Mouse (Mus musculus): ENCODE results near the gene Tle4. TPM values are rescaled to one million over a fixed set of nuclear protein-coding genes. Genes with fewer than 3 reads are reported as not detected.
"Not testable (repeated sequence)": the region's sequence is repeated elsewhere in the genome, so short reads cannot be mapped to it uniquely, and the experiment has no call there.

Tle4 gene
- polyA plus RNA-seq (2012; ENCODE audit: insufficient read depth, insufficient read length, missing spikeins) = 3.8 and 4.8 TPM in 2 replicates

DNA sequence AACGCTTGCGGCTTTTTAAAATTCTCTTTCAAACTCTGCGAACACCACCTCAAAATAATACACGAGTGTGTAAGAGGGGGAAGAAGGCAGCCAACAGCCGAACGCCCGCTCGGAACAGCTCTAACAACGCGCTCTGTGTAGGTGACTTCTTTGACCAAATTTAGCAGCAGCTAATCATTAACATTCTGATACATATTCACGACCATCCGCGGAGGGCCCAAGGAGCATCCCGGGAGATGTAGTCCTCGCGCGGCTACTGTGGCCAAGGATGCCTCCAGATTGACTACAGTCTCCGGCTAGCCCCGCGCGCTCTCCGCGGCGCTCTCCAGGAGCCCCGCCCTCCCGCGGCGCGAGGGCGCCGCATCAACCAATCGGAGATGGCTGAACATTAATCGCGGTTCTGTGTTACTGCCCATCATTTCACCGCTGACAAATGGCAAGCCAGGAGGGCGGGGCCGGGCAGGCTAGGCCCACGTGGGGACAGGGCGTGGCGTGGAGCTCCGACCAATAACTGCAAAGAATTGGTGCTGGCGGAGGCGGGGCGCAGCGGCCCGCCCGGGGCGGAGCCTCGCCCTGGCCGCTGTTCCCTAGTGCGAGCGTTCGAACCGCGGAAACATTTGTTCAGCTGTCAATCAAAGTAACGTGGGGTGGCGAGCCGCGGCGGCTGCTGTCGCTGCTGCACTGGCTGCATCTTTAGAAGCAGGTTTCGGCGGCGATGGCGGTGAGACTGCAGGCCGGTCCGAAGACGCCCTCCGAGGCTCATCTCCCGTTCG lies at the start of gene Tle4:
Gene Tle4 (minus strand): TSS at position 135 of the 773 bp plus-strand sequence.
- Histone ChIP-seq H3K4me3 (ENCODE audit: insufficient read depth, low read depth, low read length) (peak within 1 kb of the TSS; percentile 98), H3K27ac (replicated peaks; ENCODE audit: low read depth, low read length) (peak within 1 kb of the TSS; percentile 43), H3K4me1 (ENCODE audit: control insufficient read depth, insufficient read depth, insufficient read length, low read length) (peaks cover 2% of the 10 kb centered on the region; the same call in 1 of the 2 replicates)

DNA sequence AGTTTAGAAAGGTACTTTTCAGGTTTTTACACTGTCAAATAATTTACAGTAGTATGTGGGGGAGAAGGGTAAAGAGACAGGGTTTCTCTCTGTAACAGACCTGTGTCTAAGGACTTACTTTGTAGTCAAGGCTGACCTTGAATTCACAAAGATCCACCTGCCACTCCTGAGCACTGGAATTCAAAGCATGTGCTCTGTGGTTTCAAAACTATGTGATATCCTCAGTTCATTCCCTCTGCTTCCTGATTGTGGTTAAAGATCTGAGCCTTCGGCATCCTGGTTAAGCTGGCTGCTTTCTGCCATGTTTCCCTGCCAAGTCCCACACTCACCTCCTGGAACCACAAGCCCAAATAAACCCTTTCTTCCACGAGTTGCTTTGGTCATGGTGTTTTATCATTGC lies 47.8 kb upstream of the Tle4 start:
- H3K4me1 ChIP-seq (ENCODE audit: control insufficient read depth, insufficient read depth, insufficient read length, low read length) = no peaks in the 10 kb centered on the region
- H3K27ac ChIP-seq (replicated peaks; ENCODE audit: low read depth, low read length) = no peak overlapping the region
- no peak overlapping the region for H3K4me3 ChIP-seq (ENCODE audit: insufficient read depth, low read depth, low read length)

DNA sequence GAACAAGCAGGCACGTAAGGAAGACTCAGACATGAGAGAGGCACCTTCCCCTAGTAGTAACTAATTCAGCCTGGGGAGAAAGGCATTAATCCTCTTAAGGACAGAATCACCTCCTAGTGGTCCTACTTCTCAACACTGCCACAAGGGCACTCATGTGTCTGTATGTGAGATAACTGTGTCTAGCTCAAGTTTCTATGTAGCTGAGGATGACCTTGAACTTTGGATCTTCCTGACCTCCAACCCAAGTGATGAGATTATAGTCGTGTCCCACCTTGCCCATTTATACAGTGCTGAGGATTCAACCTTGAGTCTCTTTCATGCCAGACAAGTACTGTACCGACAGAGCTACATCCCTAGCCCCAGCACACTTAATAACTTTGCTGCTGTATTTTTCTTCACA lies 46.9 kb upstream of the Tle4 start:
- Histone ChIP-seq H3K4me1 (ENCODE audit: control insufficient read depth, insufficient read depth, insufficient read length, low read length) (no peaks in the 10 kb centered on the region), H3K4me3 (ENCODE audit: insufficient read depth, low read depth, low read length) (no peak overlapping the region), H3K27ac (replicated peaks; ENCODE audit: low read depth, low read length) (no peak overlapping the region)

DNA sequence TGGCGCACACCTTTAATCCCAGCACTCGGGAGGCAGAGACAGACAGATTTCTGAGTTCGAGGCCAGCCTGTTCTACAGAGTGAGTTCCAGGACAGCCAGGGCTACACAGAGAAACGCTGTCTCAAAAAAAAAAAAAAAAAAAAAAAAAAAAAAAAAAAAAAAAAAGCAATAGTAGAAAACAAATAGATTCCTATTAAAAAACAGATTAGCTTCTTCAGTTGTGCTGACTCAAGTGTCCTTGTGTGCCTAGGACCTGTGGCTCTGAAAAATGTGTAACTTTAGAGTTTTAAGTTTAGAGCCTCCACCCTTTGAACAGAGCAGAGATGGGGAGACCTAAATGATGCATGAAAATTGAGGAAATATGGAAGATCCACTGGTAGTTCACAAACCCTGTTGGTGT lies 45.2 kb upstream of the Tle4 start:
- H3K27ac ChIP-seq (replicated peaks; ENCODE audit: low read depth, low read length); H3K4me1 ChIP-seq (ENCODE audit: control insufficient read depth, insufficient read depth, insufficient read length, low read length); H3K4me3 ChIP-seq (ENCODE audit: insufficient read depth, low read depth, low read length): not testable (repeated sequence)

DNA sequence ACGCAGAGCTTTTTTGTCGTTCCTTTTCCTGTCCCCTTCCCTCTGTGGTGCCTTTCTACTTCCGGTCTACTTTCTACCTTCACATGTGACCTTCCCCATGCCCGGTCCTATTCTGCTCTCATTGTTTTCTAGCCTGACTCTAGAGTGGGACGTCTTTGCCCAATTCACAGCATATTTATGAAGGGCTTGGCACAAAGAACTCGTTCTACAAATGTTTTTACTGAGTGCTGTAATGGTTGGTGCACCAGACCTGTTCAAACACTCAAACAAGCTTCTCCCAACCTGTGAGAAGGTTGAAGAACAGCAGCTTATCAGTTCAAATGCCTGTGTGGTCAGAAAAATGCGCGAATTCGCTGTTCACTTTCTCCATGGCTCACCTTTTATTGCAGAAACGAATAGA lies 44.8 kb upstream of the Tle4 start:
- Histone ChIP-seq H3K27ac (replicated peaks; ENCODE audit: low read depth, low read length) (no peak overlapping the region), H3K4me3 (ENCODE audit: insufficient read depth, low read depth, low read length) (no peak overlapping the region), H3K4me1 (ENCODE audit: control insufficient read depth, insufficient read depth, insufficient read length, low read length) (no peaks in the 10 kb centered on the region)

DNA sequence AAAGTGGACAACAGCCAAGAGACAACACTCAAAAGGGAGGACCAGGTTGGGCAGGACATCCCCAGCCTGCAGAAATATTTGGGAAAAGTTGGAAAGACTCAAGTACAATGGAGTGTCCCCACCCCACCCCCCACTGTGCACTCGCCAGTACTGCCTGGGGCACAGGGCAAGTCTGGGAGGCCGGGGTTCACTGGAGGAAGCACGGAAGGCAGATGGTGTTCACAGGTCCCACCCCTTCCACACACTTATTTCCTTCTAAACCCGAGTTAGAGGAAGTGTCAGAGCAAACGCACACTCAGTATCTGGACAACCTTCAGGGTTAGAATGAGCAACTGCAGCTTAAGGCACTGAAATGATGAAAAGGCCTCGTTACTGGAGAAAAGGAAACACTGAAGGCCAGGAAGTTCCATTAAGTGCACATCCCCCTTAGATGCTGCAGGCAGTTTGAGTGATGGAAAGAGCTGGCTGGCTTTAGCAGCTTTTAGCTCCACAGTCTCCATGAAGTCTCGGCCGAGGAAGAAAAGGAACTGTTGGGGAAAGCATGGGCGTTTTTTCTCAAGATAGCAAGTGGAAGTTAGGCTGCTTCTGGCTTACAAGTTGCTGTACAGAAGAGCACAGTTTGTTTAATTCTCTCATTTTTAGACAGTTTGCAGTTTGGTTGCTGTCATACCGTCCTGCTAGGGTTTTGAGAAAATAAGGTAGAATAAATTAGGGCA lies 37.5 kb upstream of the Tle4 start:
- Histone ChIP-seq H3K27ac (replicated peaks; ENCODE audit: low read depth, low read length) (no peak overlapping the region), H3K4me1 (ENCODE audit: control insufficient read depth, insufficient read depth, insufficient read length, low read length) (no peaks in the 10 kb centered on the region), H3K4me3 (ENCODE audit: insufficient read depth, low read depth, low read length) (no peak overlapping the region)

DNA sequence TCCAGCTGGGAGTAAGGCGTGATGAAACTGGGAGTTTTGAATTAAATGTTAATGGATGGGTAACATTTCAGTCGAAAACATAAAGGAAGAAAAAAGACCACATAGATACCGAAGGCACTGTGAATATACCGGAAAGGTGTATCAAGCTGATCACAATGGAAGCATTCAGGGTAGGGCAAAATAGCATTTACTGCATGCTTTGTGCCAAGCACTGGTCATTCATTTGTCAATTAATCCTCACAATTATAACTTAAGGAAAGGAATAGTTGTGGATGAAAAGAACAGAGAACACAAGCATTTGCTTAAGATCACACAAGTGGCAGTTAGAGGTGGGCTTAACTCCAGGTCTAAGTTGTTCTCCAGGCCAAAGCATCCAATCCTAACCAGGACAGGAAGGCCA lies 25.5 kb upstream of the Tle4 start:
- Histone ChIP-seq H3K4me1 (ENCODE audit: control insufficient read depth, insufficient read depth, insufficient read length, low read length) (no peaks in the 10 kb centered on the region), H3K4me3 (ENCODE audit: insufficient read depth, low read depth, low read length) (no peak overlapping the region), H3K27ac (replicated peaks; ENCODE audit: low read depth, low read length) (no peak overlapping the region)

DNA sequence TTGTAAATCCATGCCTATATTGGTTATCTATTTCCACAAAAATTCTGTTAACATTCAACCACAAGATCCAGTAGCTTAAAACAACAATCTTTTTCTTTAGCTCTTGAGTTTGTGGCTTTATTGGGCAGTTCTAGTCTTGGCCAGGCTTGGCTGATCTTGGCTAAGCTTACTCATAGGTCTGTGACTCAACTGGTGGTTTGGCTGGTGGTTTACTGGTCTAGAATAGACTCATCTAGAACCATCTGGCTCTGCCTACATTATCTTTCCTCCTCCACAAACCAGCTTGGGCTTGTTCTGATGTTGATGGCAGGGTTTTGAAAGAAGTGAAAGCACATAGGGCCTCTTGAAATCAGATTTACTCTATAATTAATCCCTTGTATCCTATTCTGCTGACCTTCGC lies 22.7 kb upstream of the Tle4 start:
- Histone ChIP-seq H3K4me1 (ENCODE audit: control insufficient read depth, insufficient read depth, insufficient read length, low read length) (peaks cover 2% of the 10 kb centered on the region; the same call in 1 of the 2 replicates), H3K4me3 (ENCODE audit: insufficient read depth, low read depth, low read length) (no peak overlapping the region), H3K27ac (replicated peaks; ENCODE audit: low read depth, low read length) (no peak overlapping the region)

DNA sequence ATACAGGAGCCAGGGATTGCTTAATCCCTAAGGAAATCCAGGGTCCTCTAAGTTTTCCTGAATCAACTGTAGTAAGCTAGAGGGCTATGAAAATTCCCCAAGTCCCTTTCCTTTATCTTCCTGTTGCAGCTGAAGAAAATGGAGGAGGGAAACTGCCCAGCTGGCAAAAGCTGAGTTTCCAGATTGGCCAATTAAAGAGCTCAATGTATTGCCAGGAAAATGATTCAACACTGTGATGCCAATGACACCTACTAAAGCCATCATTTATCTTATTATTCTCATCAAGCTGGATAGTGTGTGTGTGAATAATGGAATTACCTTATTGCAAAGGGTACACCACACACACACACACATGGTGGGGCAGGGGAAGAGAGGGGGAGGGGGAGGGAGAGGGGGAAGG lies 22.0 kb upstream of the Tle4 start:
- Histone ChIP-seq H3K27ac (replicated peaks; ENCODE audit: low read depth, low read length) (no peak overlapping the region), H3K4me1 (ENCODE audit: control insufficient read depth, insufficient read depth, insufficient read length, low read length) (peaks cover 2% of the 10 kb centered on the region; the same call in 1 of the 2 replicates), H3K4me3 (ENCODE audit: insufficient read depth, low read depth, low read length) (no peak overlapping the region)

DNA sequence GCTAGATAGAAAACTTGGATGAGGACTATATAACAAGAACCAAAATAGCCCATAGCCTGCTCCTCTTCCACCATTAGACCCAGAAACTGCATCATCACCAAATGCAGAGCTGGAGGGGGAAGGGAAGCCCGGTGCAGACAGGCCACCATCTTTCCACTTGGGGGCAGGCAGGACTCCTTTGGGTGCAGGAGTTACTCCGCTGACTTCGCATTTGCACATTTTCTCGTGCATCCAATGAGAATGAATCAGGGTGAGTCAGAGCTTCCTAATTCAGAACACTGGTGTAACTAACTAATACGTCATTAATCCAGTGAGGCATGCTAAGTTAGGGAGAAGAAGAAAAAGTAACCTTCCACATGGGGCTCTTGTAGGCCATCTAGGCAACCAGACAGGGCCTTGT lies 17.0 kb upstream of the Tle4 start:
- Histone ChIP-seq H3K4me1 (ENCODE audit: control insufficient read depth, insufficient read depth, insufficient read length, low read length) (peaks cover 2% of the 10 kb centered on the region; the same call in 1 of the 2 replicates), H3K4me3 (ENCODE audit: insufficient read depth, low read depth, low read length) (no peak overlapping the region), H3K27ac (replicated peaks; ENCODE audit: low read depth, low read length) (no peak overlapping the region)

DNA sequence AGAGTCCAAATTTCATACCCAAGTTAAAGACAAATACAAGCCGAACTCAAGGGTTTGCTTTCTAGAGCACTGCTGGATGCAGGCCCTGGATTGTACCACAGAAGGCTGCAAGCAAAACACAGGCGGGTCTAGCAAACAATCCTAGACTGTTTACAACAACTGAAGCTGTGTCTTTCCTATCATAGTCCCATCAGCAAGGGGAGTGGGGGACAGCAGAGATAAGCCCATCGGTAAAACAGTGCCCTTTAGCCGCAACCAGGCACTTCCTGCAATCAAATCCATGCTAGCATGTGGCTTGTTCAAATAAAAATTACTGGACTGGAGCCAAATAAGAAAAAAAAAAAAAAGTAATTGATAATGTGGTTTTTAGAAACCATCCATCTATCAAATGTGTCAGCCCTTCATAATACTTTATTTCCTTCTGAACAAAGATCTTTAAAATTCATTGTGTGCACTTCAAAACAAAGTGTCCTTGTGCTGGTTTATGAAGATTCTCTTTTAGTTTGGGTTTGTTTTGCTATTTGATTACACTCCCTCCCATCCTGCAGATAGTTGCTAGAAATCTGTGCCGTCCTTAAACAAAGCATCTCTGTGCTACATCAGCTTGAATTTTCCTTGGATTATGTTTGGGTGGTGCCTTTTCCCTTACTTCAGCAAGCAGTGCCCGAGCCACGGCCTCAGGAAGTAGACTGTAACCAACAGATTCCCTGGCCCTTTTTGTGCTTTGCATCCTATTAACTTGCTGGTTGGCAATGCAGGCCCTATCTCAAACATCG lies 12.9 kb upstream of the Tle4 start:
- no peak overlapping the region for H3K27ac ChIP-seq (replicated peaks; ENCODE audit: low read depth, low read length)
- H3K4me1 ChIP-seq (ENCODE audit: control insufficient read depth, insufficient read depth, insufficient read length, low read length) = no peaks in the 10 kb centered on the region
- H3K4me3 ChIP-seq (ENCODE audit: insufficient read depth, low read depth, low read length) = no peak overlapping the region

DNA sequence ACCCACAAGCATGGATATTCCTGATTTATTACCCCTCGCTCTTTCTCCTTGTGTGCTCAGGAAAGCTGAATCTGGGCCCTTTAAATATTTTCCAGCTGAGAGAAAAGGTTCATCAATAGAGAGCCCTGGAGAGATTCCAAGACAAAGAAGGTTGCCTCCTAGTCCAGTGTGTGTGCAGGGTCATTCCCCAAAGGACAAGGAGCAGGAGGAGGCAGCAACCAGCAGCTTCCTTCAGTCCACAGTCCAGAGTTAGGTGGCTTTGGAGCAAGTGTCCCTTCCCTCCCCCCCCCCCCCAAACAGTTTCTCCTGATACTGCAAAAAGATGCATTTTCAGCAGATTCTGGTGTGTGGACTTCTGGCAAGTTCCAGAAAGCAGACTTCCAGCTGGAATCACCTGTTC lies 3.0 kb upstream of the Tle4 start:
- Histone ChIP-seq H3K4me1 (ENCODE audit: control insufficient read depth, insufficient read depth, insufficient read length, low read length) (peaks cover 2% of the 10 kb centered on the region; the same call in 1 of the 2 replicates), H3K27ac (replicated peaks; ENCODE audit: low read depth, low read length) (no peak overlapping the region), H3K4me3 (ENCODE audit: insufficient read depth, low read depth, low read length) (no peak overlapping the region)

DNA sequence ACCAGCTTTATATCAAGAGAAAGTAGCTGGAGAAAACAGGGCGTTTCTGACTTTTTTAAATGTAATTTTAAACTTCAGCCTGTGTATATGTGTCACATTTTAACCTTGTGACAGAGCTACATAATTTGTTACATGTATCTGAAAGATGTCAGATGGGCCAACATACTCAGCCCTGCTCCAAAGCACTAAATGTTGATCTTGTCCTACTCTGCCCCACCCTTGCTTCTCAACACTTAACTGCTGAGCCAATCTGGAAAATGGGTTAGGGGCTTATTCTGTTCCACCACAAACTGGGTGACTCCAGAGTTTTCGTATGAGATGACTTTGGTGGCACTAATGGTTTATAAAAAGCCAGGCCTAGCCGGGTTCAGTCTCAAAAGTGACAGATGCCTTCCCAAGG lies 2.5 kb upstream of the Tle4 start:
- no peak overlapping the region for H3K27ac ChIP-seq (replicated peaks; ENCODE audit: low read depth, low read length)
- H3K4me3 ChIP-seq (ENCODE audit: insufficient read depth, low read depth, low read length) = no peak overlapping the region
- peaks cover 2% of the 10 kb centered on the region; the same call in 1 of the 2 replicates for H3K4me1 ChIP-seq (ENCODE audit: control insufficient read depth, insufficient read depth, insufficient read length, low read length)

DNA sequence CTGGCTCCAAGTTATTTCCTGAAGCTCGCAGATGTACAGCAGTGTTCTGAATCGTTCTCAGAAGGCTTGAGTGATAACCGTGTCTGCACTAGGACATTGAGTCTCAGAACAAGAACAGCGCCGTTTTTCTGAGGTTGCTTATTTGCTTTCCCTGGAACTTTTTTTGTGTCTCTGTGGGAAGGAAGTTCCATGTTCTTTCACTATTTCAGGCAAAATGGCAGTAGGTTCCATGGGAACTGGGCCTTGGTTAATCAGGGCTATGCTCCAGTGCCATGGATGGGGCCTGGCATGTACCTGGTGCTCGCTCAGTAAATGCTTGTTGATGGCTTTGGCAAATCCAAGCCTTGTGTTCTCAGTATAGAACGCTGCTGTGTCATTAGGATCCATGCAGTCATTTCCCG lies 2.0 kb upstream of the Tle4 start:
- no peak overlapping the region for H3K4me3 ChIP-seq (ENCODE audit: insufficient read depth, low read depth, low read length)
- H3K27ac ChIP-seq (replicated peaks; ENCODE audit: low read depth, low read length) = no peak overlapping the region
- peaks cover 2% of the 10 kb centered on the region; the same call in 1 of the 2 replicates for H3K4me1 ChIP-seq (ENCODE audit: control insufficient read depth, insufficient read depth, insufficient read length, low read length)

DNA sequence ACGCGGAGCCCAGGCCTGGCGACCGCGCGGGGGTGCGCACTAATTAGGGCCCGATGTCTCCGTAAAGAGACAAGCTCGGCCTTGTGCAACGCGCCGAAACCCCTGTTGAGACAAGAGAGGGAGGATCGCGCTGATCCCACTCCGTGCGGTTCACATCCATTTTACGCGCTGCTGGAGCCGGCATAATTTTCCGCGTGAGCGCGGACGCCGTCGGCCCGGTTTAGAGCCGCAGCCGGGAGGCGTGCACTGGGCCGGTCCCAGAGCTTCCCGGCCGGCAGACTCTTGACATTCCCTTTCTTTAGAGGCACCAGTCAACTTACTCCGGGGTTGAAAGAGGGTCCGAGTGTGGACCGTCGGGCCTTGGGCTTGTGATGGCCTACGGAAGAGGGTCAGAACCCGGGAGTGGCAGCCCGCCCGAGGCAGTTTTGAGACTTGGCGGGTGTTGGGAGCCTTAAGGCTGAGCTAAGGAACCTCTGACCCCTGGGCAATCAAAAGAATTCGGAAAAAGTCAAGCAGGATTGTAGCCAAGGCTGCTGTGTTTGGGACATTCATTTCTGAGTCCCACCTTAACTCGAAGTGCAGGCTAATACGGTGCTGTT lies 938 bp upstream of the Tle4 start:
- peaks cover 2% of the 10 kb centered on the region; the same call in 1 of the 2 replicates for H3K4me1 ChIP-seq (ENCODE audit: control insufficient read depth, insufficient read depth, insufficient read length, low read length)
- H3K27ac ChIP-seq (replicated peaks; ENCODE audit: low read depth, low read length) = peak overlapping the region; percentile 43
- H3K4me3 ChIP-seq (ENCODE audit: insufficient read depth, low read depth, low read length) = peak overlapping the region; percentile 87
